Mouse (Mus musculus): ENCODE measurements at regions not wholly inside any gene's neighbourhood (a gene's known extent, or its start where the extent isn't known, plus 50 kb on each side); places are given as distances from the start of the nearest gene placed in this dataset.

GRCm38 (mm10) chr8:126806591-126806990 lies 139.1 kb downstream of the Tomm20 start:
- H3K4me1 ChIP-seq (ENCODE audit: control insufficient read depth, insufficient read depth, low read length) = peaks cover 7% of the 10 kb centered on the region
- H3K4me3 ChIP-seq (ENCODE audit: low read depth, low read length) = no peak overlapping the region
- no peaks in the 10 kb centered on the region; the same call in 1 of the 2 replicates for H3K27me3 ChIP-seq (ENCODE audit: control insufficient read depth, insufficient read depth, low read length, poor library complexity, severe bottlenecking)
- no peaks in the 10 kb centered on the region for H3K9me3 ChIP-seq (replicated peaks; ENCODE audit: control insufficient read depth, insufficient read depth, low read length, poor library complexity, severe bottlenecking)
- no peak overlapping the region for H3K9ac ChIP-seq (ENCODE audit: low read depth, poor library complexity, severe bottlenecking)
- TF ChIP-seq POLR2A (IDR thresholded peaks at IDR 0.05; ENCODE audit: insufficient read depth, low read length) = no peak
- no peak for TF ChIP-seq CTCF (IDR thresholded peaks at IDR 0.05; ENCODE audit: low read depth, low read length)
- no peak for TF ChIP-seq EP300 (IDR thresholded peaks at IDR 0.05; ENCODE audit: insufficient read depth, low read depth, low read length)
- H3K36me3 ChIP-seq (ENCODE audit: control insufficient read depth, insufficient read depth, low read length, poor library complexity, severe bottlenecking) = no peaks in the 10 kb centered on the region
- no peak overlapping the region for H3K27ac ChIP-seq (ENCODE audit: insufficient read depth, low read length)

- no peaks in the 10 kb centered on the region for H3K36me3 ChIP-seq (ENCODE audit: control insufficient read depth, insufficient read depth, low read length, poor library complexity, severe bottlenecking)
- peak overlapping the region; percentile 40; the same call in 1 of the 2 replicates for H3K27ac ChIP-seq (ENCODE audit: insufficient read depth, low read length)
- no peak overlapping the region for H3K9ac ChIP-seq (ENCODE audit: low read depth, poor library complexity, severe bottlenecking)
- no peak for TF ChIP-seq EP300 (IDR thresholded peaks at IDR 0.05; ENCODE audit: insufficient read depth, low read depth, low read length)
- no peak for TF ChIP-seq CTCF (IDR thresholded peaks at IDR 0.05; ENCODE audit: low read depth, low read length)
- TF ChIP-seq POLR2A (IDR thresholded peaks at IDR 0.05; ENCODE audit: insufficient read depth, low read length) = no peak
- no peaks in the 10 kb centered on the region; the same call in 1 of the 2 replicates for H3K27me3 ChIP-seq (ENCODE audit: control insufficient read depth, insufficient read depth, low read length, poor library complexity, severe bottlenecking)
- no peaks in the 10 kb centered on the region for H3K9me3 ChIP-seq (replicated peaks; ENCODE audit: control insufficient read depth, insufficient read depth, low read length, poor library complexity, severe bottlenecking)
- H3K4me3 ChIP-seq (ENCODE audit: low read depth, low read length) = no peak overlapping the region
- H3K4me1 ChIP-seq (ENCODE audit: control insufficient read depth, insufficient read depth, low read length) = peaks cover 7% of the 10 kb centered on the region
Measured at GRCm38 (mm10) chr8:126806181-126806560, 139.5 kb downstream of the Tomm20 start.

- Histone ChIP-seq H3K36me3 (ENCODE audit: control insufficient read depth, insufficient read depth, low read length, poor library complexity, severe bottlenecking) (no peaks in the 10 kb centered on the region), H3K27ac (ENCODE audit: insufficient read depth, low read length) (peak overlapping the region; percentile 40), H3K4me1 (ENCODE audit: control insufficient read depth, insufficient read depth, low read length) (peaks cover 7% of the 10 kb centered on the region), H3K4me3 (ENCODE audit: low read depth, low read length) (no peak overlapping the region), H3K9me3 (replicated peaks; ENCODE audit: control insufficient read depth, insufficient read depth, low read length, poor library complexity, severe bottlenecking) (no peaks in the 10 kb centered on the region), H3K9ac (ENCODE audit: low read depth, poor library complexity, severe bottlenecking) (no peak overlapping the region), H3K27me3 (ENCODE audit: control insufficient read depth, insufficient read depth, low read length, poor library complexity, severe bottlenecking) (no peaks in the 10 kb centered on the region; the same call in 1 of the 2 replicates)
- peak; percentile 77 for TF ChIP-seq EP300 (IDR thresholded peaks at IDR 0.05; ENCODE audit: insufficient read depth, low read depth, low read length)
- no peak for TF ChIP-seq CTCF (IDR thresholded peaks at IDR 0.05; ENCODE audit: low read depth, low read length)
Measured at GRCm38 (mm10) chr8:126805365-126806180, 140.1 kb downstream of the Tomm20 start.

DNA sequence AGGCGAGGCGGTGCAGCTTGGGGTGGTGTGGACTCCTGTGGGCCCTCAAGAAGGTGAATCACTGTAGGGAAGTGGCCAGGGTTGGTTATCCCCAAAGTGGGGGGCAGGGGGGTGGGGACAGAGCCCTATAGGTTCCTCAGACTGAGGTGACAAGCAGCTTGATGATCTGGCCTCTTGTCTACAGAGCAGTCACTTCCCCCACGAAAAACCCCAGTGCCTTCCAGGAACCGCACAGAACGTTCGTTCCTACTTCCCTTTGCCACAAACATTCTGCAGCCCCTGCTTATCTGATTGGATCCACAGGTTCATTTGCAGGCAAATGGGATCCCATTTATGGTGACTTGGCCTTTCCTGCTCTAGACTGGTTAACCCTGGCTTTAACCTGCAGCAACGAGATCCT lies 141.5 kb downstream of the Tomm20 start:
- no peaks in the 10 kb centered on the region for H3K36me3 ChIP-seq (ENCODE audit: control insufficient read depth, insufficient read depth, low read length, poor library complexity, severe bottlenecking)
- H3K4me1 ChIP-seq (ENCODE audit: control insufficient read depth, insufficient read depth, low read length) = peaks cover 7% of the 10 kb centered on the region
- H3K27me3 ChIP-seq (ENCODE audit: control insufficient read depth, insufficient read depth, low read length, poor library complexity, severe bottlenecking) = no peaks in the 10 kb centered on the region
- no peak overlapping the region for H3K4me3 ChIP-seq (ENCODE audit: low read depth, low read length)
- no peak for TF ChIP-seq CTCF (IDR thresholded peaks at IDR 0.05; ENCODE audit: low read depth, low read length)
- no peak for TF ChIP-seq EP300 (IDR thresholded peaks at IDR 0.05; ENCODE audit: insufficient read depth, low read depth, low read length)
- TF ChIP-seq POLR2A (IDR thresholded peaks at IDR 0.05; ENCODE audit: insufficient read depth, low read length) = no peak
- H3K9me3 ChIP-seq (replicated peaks; ENCODE audit: control insufficient read depth, insufficient read depth, low read length, poor library complexity, severe bottlenecking) = no peaks in the 10 kb centered on the region
- no peak overlapping the region for H3K9ac ChIP-seq (ENCODE audit: low read depth, poor library complexity, severe bottlenecking)
- no peak overlapping the region for H3K27ac ChIP-seq (ENCODE audit: insufficient read depth, low read length)

DNA sequence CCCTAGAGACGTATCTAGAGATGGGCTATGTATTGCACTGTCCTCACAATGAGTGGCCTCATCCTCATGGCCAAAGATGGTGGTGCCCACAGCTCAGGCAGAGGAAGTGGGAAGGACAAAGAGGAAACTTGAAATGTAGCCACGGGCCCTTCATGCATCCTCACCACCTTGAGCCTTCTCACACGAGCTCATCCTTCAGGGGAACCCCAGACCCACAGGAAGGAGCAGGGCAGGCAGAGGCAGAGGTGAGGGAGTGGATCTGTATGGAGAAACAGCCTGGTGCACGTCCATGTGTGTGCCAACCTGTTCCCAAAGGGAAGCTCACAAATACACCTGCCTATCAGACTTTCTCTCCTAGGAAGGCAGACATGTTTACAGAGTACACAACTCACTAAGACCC lies 143.0 kb downstream of the Tomm20 start:
- no peak overlapping the region for H3K4me3 ChIP-seq (ENCODE audit: low read depth, low read length)
- TF ChIP-seq CTCF (IDR thresholded peaks at IDR 0.05; ENCODE audit: low read depth, low read length) (no peak), POLR2A (IDR thresholded peaks at IDR 0.05; ENCODE audit: insufficient read depth, low read length) (no peak)
- no peaks in the 10 kb centered on the region for H3K27me3 ChIP-seq (ENCODE audit: control insufficient read depth, insufficient read depth, low read length, poor library complexity, severe bottlenecking)

DNA sequence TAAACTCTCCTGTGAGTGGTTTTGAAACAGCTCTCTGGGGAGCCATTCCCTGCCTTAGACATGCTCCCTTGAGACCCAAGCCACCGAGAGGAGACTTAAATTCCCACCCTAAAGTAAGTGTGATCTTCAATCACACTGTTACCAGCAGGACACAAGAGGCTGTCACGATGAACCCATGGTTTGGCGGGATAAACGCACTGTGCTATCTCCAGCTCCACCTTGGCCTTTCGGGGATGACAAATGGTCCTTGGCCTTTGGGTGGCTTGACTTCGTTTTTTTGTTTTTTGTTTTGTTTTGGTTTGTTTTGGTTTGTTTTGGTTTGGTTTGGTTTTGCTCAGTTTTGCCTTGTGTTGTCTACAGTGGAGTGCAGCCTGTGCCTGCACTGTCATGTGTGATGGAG lies 144.7 kb downstream of the Tomm20 start:
- no peak overlapping the region for H3K9ac ChIP-seq (ENCODE audit: low read depth, poor library complexity, severe bottlenecking)
- no peak overlapping the region for H3K27ac ChIP-seq (ENCODE audit: insufficient read depth, low read length)
- H3K4me1 ChIP-seq (ENCODE audit: control insufficient read depth, insufficient read depth, low read length) = peaks cover 6% of the 10 kb centered on the region
- no peaks in the 10 kb centered on the region for H3K9me3 ChIP-seq (replicated peaks; ENCODE audit: control insufficient read depth, insufficient read depth, low read length, poor library complexity, severe bottlenecking)
- H3K36me3 ChIP-seq (ENCODE audit: control insufficient read depth, insufficient read depth, low read length, poor library complexity, severe bottlenecking) = no peaks in the 10 kb centered on the region
- H3K27me3 ChIP-seq (ENCODE audit: control insufficient read depth, insufficient read depth, low read length, poor library complexity, severe bottlenecking) = no peaks in the 10 kb centered on the region
- TF ChIP-seq CTCF (IDR thresholded peaks at IDR 0.05; ENCODE audit: low read depth, low read length) (no peak), POLR2A (IDR thresholded peaks at IDR 0.05; ENCODE audit: insufficient read depth, low read length) (no peak), EP300 (IDR thresholded peaks at IDR 0.05; ENCODE audit: insufficient read depth, low read depth, low read length) (no peak)
- no peak overlapping the region for H3K4me3 ChIP-seq (ENCODE audit: low read depth, low read length)

More for the DNA sequence above, 143.0 kb downstream of the Tomm20 start:
- Histone ChIP-seq H3K9ac (ENCODE audit: low read depth, poor library complexity, severe bottlenecking) (no peak overlapping the region), H3K4me1 (ENCODE audit: control insufficient read depth, insufficient read depth, low read length) (peaks cover 7% of the 10 kb centered on the region), H3K36me3 (ENCODE audit: control insufficient read depth, insufficient read depth, low read length, poor library complexity, severe bottlenecking) (no peaks in the 10 kb centered on the region), H3K9me3 (replicated peaks; ENCODE audit: control insufficient read depth, insufficient read depth, low read length, poor library complexity, severe bottlenecking) (no peaks in the 10 kb centered on the region), H3K27ac (ENCODE audit: insufficient read depth, low read length) (no peak overlapping the region)
